7 mouse cellular contexts compared by ENCODE assay signal in genomic region chr1:193376478-193377134, GRCm38 (mm10). TPM values are rescaled to one million over a fixed set of nuclear protein-coding genes. Genes with fewer than 3 reads are reported as not detected.
DNase-seq lines count a peak whose midpoint lies in the region; ATAC-seq lines count a peak whose summit lies in the region.

No protein-coding gene starts in this region.

- H3K4me3 ChIP-seq in forebrain, embryonic 15.5 days = no peak overlapping the region
- H3K4me3 ChIP-seq in intestine, embryonic 14.5 days (ENCODE audit: low read depth, low read length) = no peak overlapping the region

- H3K27me3 ChIP-seq in forebrain, embryonic 15.5 days = no peaks in the 10 kb centered on the region
- no peaks in the 10 kb centered on the region for H3K27me3 ChIP-seq in intestine, embryonic 14.5 days (replicated peaks; ENCODE audit: control insufficient read depth, insufficient read depth, low read length)

- H3K9me3 ChIP-seq in forebrain, embryonic 15.5 days = no peaks in the 10 kb centered on the region
- H3K9me3 ChIP-seq in intestine, embryonic 14.5 days (ENCODE audit: control insufficient read depth, low read length) = no peaks in the 10 kb centered on the region

- no peak overlapping the region for H3K27ac ChIP-seq in forebrain, embryonic 15.5 days (replicated peaks)
- no peak overlapping the region for H3K27ac ChIP-seq in intestine, embryonic 14.5 days (ENCODE audit: low read depth)

- no peaks in the 10 kb centered on the region for H3K36me3 ChIP-seq in forebrain, embryonic 15.5 days
- no peaks in the 10 kb centered on the region for H3K36me3 ChIP-seq in intestine, embryonic 14.5 days (ENCODE audit: control insufficient read depth, insufficient read depth, low read length)

- ATAC-seq in CD4-positive, CD25-positive, alpha-beta regulatory T cell, adult 4 months = peak; percentile 77
- peak; percentile 85 for ATAC-seq in forebrain, embryonic 15.5 days (replicated peaks)
- 0 out of 2 replicates have a peak, but pooled peaks have one; percentile 26 for ATAC-seq in intestine, embryonic 14.5 days (replicated peaks; ENCODE audit: low FRiP score, low TSS enrichment, low read depth)

- WGBS in forebrain, embryonic 15.5 days = 21% methylated on average over 4 of the region's 4 CpGs
- 36% methylated on average over 4 of the region's 4 CpGs for WGBS in intestine, embryonic 14.5 days

- no peak overlapping the region for H3K9ac ChIP-seq in forebrain, embryonic 15.5 days (replicated peaks)
- no peak overlapping the region for H3K9ac ChIP-seq in intestine, embryonic 14.5 days (ENCODE audit: low read length)

- H3K4me2 ChIP-seq in forebrain, embryonic 15.5 days (replicated peaks) = no peak overlapping the region
- H3K4me2 ChIP-seq in intestine, embryonic 14.5 days (ENCODE audit: low read length) = no peak overlapping the region

- peak; percentile 49 for DNase-seq in A20 (ENCODE audit: low read depth, low spot score)
- peak; percentile 56 for DNase-seq in cerebellum, adult 11 months
- peak; percentile 75 for DNase-seq in intestine, embryonic 14.5 days (ENCODE audit: low spot score)
- peak; percentile 72 for DNase-seq in lung, postnatal 10 days
- peak; percentile 40 for DNase-seq in retina, adult 2 months (ENCODE audit: low read depth, low spot score)

- peaks cover 2% of the 10 kb centered on the region for H3K4me1 ChIP-seq in forebrain, embryonic 15.5 days
- H3K4me1 ChIP-seq in intestine, embryonic 14.5 days (replicated peaks; ENCODE audit: control insufficient read depth, insufficient read depth, low read length) = 0 out of 2 replicates have a peak, but pooled peaks cover 2% of the 10 kb centered on the region

RNA-seq across cellular contexts. Expression of gene Camk1g, which starts 6.5 kb away (rescaled TPM):
- not detected for polyA plus RNA-seq in CD4-positive, CD25-positive, alpha-beta regulatory T cell, adult 4 months (2017; shearing (Covaris generic))
- polyA plus RNA-seq in forebrain, embryonic 15.5 days (2015; fragmentation: Nextera tagmentation; extraction: Ambion mirVana) = 43.6 and 44.8 TPM in 2 replicates
- 9.5 and 10.7 TPM in 2 replicates for polyA plus RNA-seq in intestine, embryonic 14.5 days (2014; fragmentation: Nextera tagmentation; extraction: Ambion mirVana)

Comparison
In these comparisons a context has a peak if more than half of its experiments do, and no peak if none do; other contexts are left out.
1. ATAC-seq: peak in every context shown above with its lines; median percentile 85 in forebrain, embryonic 15.5 days; 77 in CD4-positive, CD25-positive, alpha-beta regulatory T cell, adult 4 months; 26 in intestine, embryonic 14.5 days.
2. RNA of gene Camk1g, which starts 6.5 kb away (polyA plus RNA-seq): 43.6 to 44.8 TPM in forebrain, embryonic 15.5 days and 9.5 to 10.7 TPM in intestine, embryonic 14.5 days; not detected in CD4-positive, CD25-positive, alpha-beta regulatory T cell, adult 4 months; every median in the first group is over 10 times any median in the second.
3. Peak in every context shown above with its lines, with median percentiles within 50 percentile points of each other: DNase-seq.